In genomic region chr2:122065200-122065969, GRCm38 (mm10) we compare ENCODE assay signal across 9 mouse cellular contexts. TPM values are rescaled to one million over a fixed set of nuclear protein-coding genes. Genes with fewer than 3 reads are reported as not detected.
A peak's percentile ranks its signal among the peaks of the same experiment; 100 is the strongest.
DNase-seq lines count a peak whose midpoint lies in the region; ATAC-seq and TF ChIP-seq lines count a peak whose summit lies in the region.
"Had no signal": no experiment of that assay in that cellular context is flagged by ENCODE, and none has a peak within 500 bp of the region (broad histone marks: within the 10 kb centered on the region; RNA-seq: fewer than 3 reads in every experiment).

No protein-coding gene starts in this region.

- no peak overlapping the region for H3K27ac ChIP-seq in forebrain, postnatal 0 days (ENCODE audit: low read depth, low read length)
- no peak overlapping the region for H3K27ac ChIP-seq in forebrain, embryonic 12.5 days
- no peak overlapping the region for H3K27ac ChIP-seq in liver, adult 2 months (replicated peaks; ENCODE audit: insufficient read depth, low read depth, low read length)
- H3K27ac ChIP-seq in liver, embryonic 11.5 days (ENCODE audit: low read depth, low read length), result no peak overlapping the region

- no peaks in the 10 kb centered on the region for H3K4me1 ChIP-seq in forebrain, postnatal 0 days (ENCODE audit: insufficient read depth)
- H3K4me1 ChIP-seq in forebrain, embryonic 12.5 days, result no peaks in the 10 kb centered on the region
- no peaks in the 10 kb centered on the region for H3K4me1 ChIP-seq in liver, adult 2 months (ENCODE audit: control insufficient read depth, insufficient read depth, low read length)
- H3K4me1 ChIP-seq in liver, embryonic 11.5 days (replicated peaks; ENCODE audit: control insufficient read depth, insufficient read depth, low read length), result no peaks in the 10 kb centered on the region

- H3K9ac ChIP-seq in forebrain, postnatal 0 days, result no peak overlapping the region
- H3K9ac ChIP-seq in forebrain, embryonic 12.5 days, result no peak overlapping the region
- no peak overlapping the region for H3K9ac ChIP-seq in liver, adult 2 months (ENCODE audit: low read depth, low read length)
- no peak overlapping the region for H3K9ac ChIP-seq in liver, embryonic 11.5 days (ENCODE audit: low read depth, low read length)

- peak; percentile 79 for ATAC-seq in forebrain, postnatal 0 days
- no peak for ATAC-seq in forebrain, embryonic 12.5 days (ENCODE audit: low FRiP score)
- ATAC-seq in liver, embryonic 11.5 days (replicated peaks; ENCODE audit: low FRiP score), result no peak
- ATAC-seq in granulocyte monocyte progenitor cell, adult 5-6 weeks (replicated peaks; ENCODE audit: poor library complexity, severe bottlenecking), result peak; percentile 57
- ATAC-seq in activated CD4-positive, CD25-positive, alpha-beta regulatory T cell, adult 4 months, result no peak

- no peaks in the 10 kb centered on the region for H3K27me3 ChIP-seq in forebrain, postnatal 0 days (ENCODE audit: insufficient read depth, low read length)
- H3K27me3 ChIP-seq in forebrain, embryonic 12.5 days, result no peaks in the 10 kb centered on the region
- H3K27me3 ChIP-seq in liver, adult 2 months (ENCODE audit: control insufficient read depth, insufficient read depth, low read length), result no peaks in the 10 kb centered on the region
- H3K27me3 ChIP-seq in liver, embryonic 11.5 days (replicated peaks; ENCODE audit: control insufficient read depth, insufficient read depth, low read length), result no peaks in the 10 kb centered on the region
- H3K27me3 ChIP-seq: heart, embryonic 13.5 days had no signal

- 46% methylated on average over 14 of the region's 14 CpGs for WGBS in forebrain, postnatal 0 days
- 55% methylated on average over 14 of the region's 14 CpGs for WGBS in forebrain, embryonic 12.5 days
- WGBS in liver, adult 2 months, result 78% methylated on average over 14 of the region's 14 CpGs
- WGBS in liver, embryonic 11.5 days, result 46% methylated on average over 14 of the region's 14 CpGs

- no peak for TF ChIP-seq POLR2A in liver, adult 2 months (IDR thresholded peaks at IDR 0.05; ENCODE audit: extremely low read depth, insufficient read depth, low read length)

- H3K79me2 ChIP-seq in liver, adult 2 months (ENCODE audit: control insufficient read depth, insufficient read depth, low read length), result no peaks in the 10 kb centered on the region

- no peaks in the 10 kb centered on the region for H3K9me3 ChIP-seq in forebrain, postnatal 0 days (ENCODE audit: low read length)
- no peaks in the 10 kb centered on the region for H3K9me3 ChIP-seq in forebrain, embryonic 12.5 days
- H3K9me3 ChIP-seq in liver, embryonic 11.5 days (ENCODE audit: control insufficient read depth, low read length), result no peaks in the 10 kb centered on the region
- H3K9me3 ChIP-seq: heart, embryonic 13.5 days had no signal

- H3K4me2 ChIP-seq in forebrain, postnatal 0 days (ENCODE audit: low read depth), result no peak overlapping the region
- H3K4me2 ChIP-seq in forebrain, embryonic 12.5 days, result no peak overlapping the region
- no peak overlapping the region for H3K4me2 ChIP-seq in liver, embryonic 11.5 days
- H3K4me2 ChIP-seq: heart, embryonic 13.5 days had no signal

- no peak overlapping the region for H3K4me3 ChIP-seq in forebrain, postnatal 0 days (ENCODE audit: low read depth, low read length)
- H3K4me3 ChIP-seq in forebrain, embryonic 12.5 days (replicated peaks), result no peak overlapping the region
- no peak overlapping the region for H3K4me3 ChIP-seq in liver, adult 2 months (ENCODE audit: insufficient read depth, low read depth, low read length)
- H3K4me3 ChIP-seq in liver, embryonic 11.5 days (ENCODE audit: low read depth, low read length), result no peak overlapping the region
- H3K4me3 ChIP-seq: heart, embryonic 13.5 days had no signal

- peaks cover 19% of the 10 kb centered on the region for H3K36me3 ChIP-seq in forebrain, postnatal 0 days (ENCODE audit: insufficient read depth)
- peaks cover 47% of the 10 kb centered on the region for H3K36me3 ChIP-seq in forebrain, embryonic 12.5 days (replicated peaks)
- peaks cover 25% of the 10 kb centered on the region for H3K36me3 ChIP-seq in liver, adult 2 months (ENCODE audit: control insufficient read depth, insufficient read depth, low read length)
- H3K36me3 ChIP-seq in liver, embryonic 11.5 days (ENCODE audit: control insufficient read depth, insufficient read depth, low read length), result peaks cover 2% of the 10 kb centered on the region; the same call in 1 of the 2 replicates

- TF ChIP-seq CTCF in forebrain, postnatal 0 days (IDR thresholded peaks at IDR 0.05; ENCODE audit: low read depth), result peak; percentile 37; the same call in 1 of the 2 replicates
- peak; percentile 30; the same call in 1 of the 2 replicates for TF ChIP-seq CTCF in liver, adult 2 months (IDR thresholded peaks at IDR 0.05; ENCODE audit: low read depth, low read length)

- DNase-seq in forebrain, postnatal 0 days, result peak; percentile 37
- DNase-seq in liver, adult 2 months (ENCODE audit: extremely low read depth, low read depth, low spot score), result no peak
- DNase-seq in liver, embryonic 11.5 days (ENCODE audit: low spot score), result no peak
- peak; percentile 28 for DNase-seq in MEL-GATA-1-ER (ENCODE audit: extremely low read depth, low read depth)
- no peak for DNase-seq in kidney, postnatal 25 days

RNA-seq across cellular contexts. Expression of gene Eif3j1, which starts 37.0 kb away (rescaled TPM):
- 18.6 and 23.2 TPM in 2 replicates for total RNA-seq in forebrain, postnatal 0 days (2014; rRNA removed)
- polyA plus RNA-seq in forebrain, postnatal 0 days (2015; fragmentation: Nextera tagmentation; extraction: Ambion mirVana), result 9.1 and 9.7 TPM in 2 replicates
- polyA plus RNA-seq in forebrain, embryonic 12.5 days (2016; fragmentation: Nextera tagmentation; extraction: Ambion mirVana), result 13.1 and 14.4 TPM in 2 replicates
- 18.7 and 20.0 TPM in 2 replicates for total RNA-seq in liver, adult 2 months (2014; rRNA removed)
- polyA plus RNA-seq in liver, adult 2 months (2012; rRNA removed), result 3.8 and 4.8 TPM in 2 replicates
- 17.9 and 18.3 TPM in 2 replicates for polyA plus RNA-seq in liver, embryonic 11.5 days (2014; fragmentation: Nextera tagmentation; extraction: Ambion mirVana)
- total RNA-seq in granulocyte monocyte progenitor cell, adult 5-6 weeks (2014; fragmentation: Nextera tagmentation), result 26.1 and 33.8 TPM in 2 replicates
- 33.5 and 36.9 TPM in 2 replicates for total RNA-seq in granulocyte monocyte progenitor cell, adult 5-6 weeks (2017)
- polyA plus RNA-seq in activated CD4-positive, CD25-positive, alpha-beta regulatory T cell, adult 4 months (2017; shearing (Covaris generic)), result 1 to 10 TPM; 3.5 to 4.0 TPM

RNA-seq across cellular contexts. Expression of gene Spg11, which starts 52.8 kb away (rescaled TPM):
- total RNA-seq in forebrain, postnatal 0 days (2014; rRNA removed), result 18.3 and 22.7 TPM in 2 replicates
- 2.7 and 4.5 TPM in 2 replicates for polyA plus RNA-seq in forebrain, postnatal 0 days (2015; fragmentation: Nextera tagmentation; extraction: Ambion mirVana)
- polyA plus RNA-seq in forebrain, embryonic 12.5 days (2016; fragmentation: Nextera tagmentation; extraction: Ambion mirVana), result 15.3 and 16.9 TPM in 2 replicates
- 9.3 and 10.5 TPM in 2 replicates for total RNA-seq in liver, adult 2 months (2014; rRNA removed)
- 4.0 and 4.3 TPM in 2 replicates for polyA plus RNA-seq in liver, adult 2 months (2012; rRNA removed)
- 9.3 and 9.8 TPM in 2 replicates for polyA plus RNA-seq in liver, embryonic 11.5 days (2014; fragmentation: Nextera tagmentation; extraction: Ambion mirVana)
- 12.2 and 13.2 TPM in 2 replicates for total RNA-seq in granulocyte monocyte progenitor cell, adult 5-6 weeks (2014; fragmentation: Nextera tagmentation)
- total RNA-seq in granulocyte monocyte progenitor cell, adult 5-6 weeks (2017), result 10.7 and 12.5 TPM in 2 replicates
- polyA plus RNA-seq in activated CD4-positive, CD25-positive, alpha-beta regulatory T cell, adult 4 months (2017; shearing (Covaris generic)), result 1 to 10 TPM; 5.5 to 5.8 TPM

Comparison
In these comparisons a context has a peak if more than half of its experiments do, and no peak if none do; other contexts are left out.
1. ATAC-seq: peak in forebrain, postnatal 0 days (single experiment) and granulocyte monocyte progenitor cell, adult 5-6 weeks (single experiment); none in forebrain, embryonic 12.5 days (single experiment), liver, embryonic 11.5 days (single experiment) and activated CD4-positive, CD25-positive, alpha-beta regulatory T cell, adult 4 months (single experiment).
2. DNase-seq: peak in forebrain, postnatal 0 days (single experiment) and MEL-GATA-1-ER (single experiment); none in liver, adult 2 months (single experiment), liver, embryonic 11.5 days (single experiment) and kidney, postnatal 25 days (0 of 2).